Mouse (Mus musculus) thymus, postnatal 4 days (tissue): Measurements from ENCODE around the gene Tcf7l1.
"Not testable (repeated sequence)": the region's sequence is repeated elsewhere in the genome, so short reads cannot be mapped to it uniquely, and the experiment has no call there.

ENCODE experiments used
- DNase-seq: peaks from one replicate; pipeline ENCODE4 v3.0.0; 2021

Gene Tcf7l1

GRCm38 (mm10) chr6:72788892-72789699, at the start of gene Tcf7l1:
Gene Tcf7l1, minus strand, starts transcription at chr6:72789254.
- DNase-seq: peak; percentile 94

DNA sequence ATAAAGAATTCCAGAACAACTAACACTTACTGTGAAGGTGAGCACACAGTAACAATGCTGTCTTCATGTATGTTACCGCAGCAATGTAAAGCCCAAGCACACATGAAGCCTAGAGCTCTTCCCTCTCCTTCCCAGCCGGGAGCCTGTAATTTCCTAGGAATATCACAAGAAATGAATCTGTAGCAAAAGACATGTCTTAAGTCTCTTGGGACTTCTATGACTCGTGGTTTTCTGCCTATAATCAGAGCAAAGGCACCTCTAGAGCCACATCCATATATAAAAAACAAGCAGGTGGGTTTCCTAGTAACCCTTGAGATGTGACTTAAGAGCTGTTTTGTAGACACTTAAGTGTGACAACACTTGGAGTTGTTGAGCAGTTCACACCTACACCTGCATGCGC, 48.7 kb upstream of the Tcf7l1 start:
- no peak for DNase-seq

DNA sequence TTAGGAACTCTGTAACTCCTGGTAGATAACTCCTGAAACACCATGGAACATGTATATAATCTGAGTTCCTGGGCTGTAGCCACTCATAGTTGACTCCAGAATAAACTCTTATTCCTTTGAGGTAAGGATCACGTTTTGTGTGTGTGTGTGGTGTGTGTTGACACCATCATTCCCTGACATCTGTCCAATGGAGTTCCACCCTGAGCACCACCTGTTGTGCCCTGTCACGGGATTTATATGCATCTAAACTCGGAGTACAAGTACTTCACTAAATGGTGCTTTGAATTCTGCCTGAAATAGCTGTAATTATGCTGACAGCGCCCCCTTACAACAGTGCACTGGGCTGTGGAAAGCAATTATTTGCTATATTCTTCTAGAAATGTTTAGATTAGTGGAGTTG, 45.5 kb upstream of the Tcf7l1 start:
- DNase-seq: no peak

GRCm38 (mm10) chr6:72831858-72832257, 42.8 kb upstream of the Tcf7l1 start:
- DNase-seq: no peak

GRCm38 (mm10) chr6:72831276-72831675, 42.2 kb upstream of the Tcf7l1 start:
- peak; percentile 78 for DNase-seq

- peak; percentile 29 for DNase-seq
Observed at GRCm38 (mm10) chr6:72828857-72829256, 39.8 kb upstream of the Tcf7l1 start.

GRCm38 (mm10) chr6:72828037-72828436, 39.0 kb upstream of the Tcf7l1 start:
- not testable (repeated sequence) for DNase-seq

GRCm38 (mm10) chr6:72825762-72826161, 36.7 kb upstream of the Tcf7l1 start:
- DNase-seq: no peak

GRCm38 (mm10) chr6:72824971-72825737, 36.1 kb upstream of the Tcf7l1 start:
- no peak for DNase-seq

DNA sequence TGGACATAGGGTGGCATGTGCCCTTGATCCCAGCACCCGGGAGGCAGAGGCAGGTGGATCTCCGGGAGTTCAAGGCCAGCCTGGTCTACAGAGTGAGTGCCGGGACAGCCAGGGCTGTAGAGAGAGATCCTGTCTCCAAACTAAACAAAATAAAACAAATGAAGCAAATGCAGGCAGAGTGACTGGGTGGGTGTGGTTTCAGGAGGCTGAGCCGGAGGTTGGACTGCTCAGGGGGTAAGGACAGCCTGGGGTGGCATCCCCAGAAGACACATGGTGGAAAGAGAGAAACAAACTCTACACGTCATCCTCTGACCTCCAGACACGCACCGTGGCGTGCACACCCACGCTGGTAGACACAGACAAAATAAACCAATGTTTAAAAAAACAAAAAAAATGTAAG, 24.4 kb upstream of the Tcf7l1 start:
- DNase-seq: no peak

- DNase-seq: no peak
Observed at GRCm38 (mm10) chr6:72810248-72810647, 21.2 kb upstream of the Tcf7l1 start.

GRCm38 (mm10) chr6:72809522-72810149, 20.6 kb upstream of the Tcf7l1 start:
- DNase-seq: no peak

GRCm38 (mm10) chr6:72808342-72808741, 19.3 kb upstream of the Tcf7l1 start:
- DNase-seq: no peak

DNA sequence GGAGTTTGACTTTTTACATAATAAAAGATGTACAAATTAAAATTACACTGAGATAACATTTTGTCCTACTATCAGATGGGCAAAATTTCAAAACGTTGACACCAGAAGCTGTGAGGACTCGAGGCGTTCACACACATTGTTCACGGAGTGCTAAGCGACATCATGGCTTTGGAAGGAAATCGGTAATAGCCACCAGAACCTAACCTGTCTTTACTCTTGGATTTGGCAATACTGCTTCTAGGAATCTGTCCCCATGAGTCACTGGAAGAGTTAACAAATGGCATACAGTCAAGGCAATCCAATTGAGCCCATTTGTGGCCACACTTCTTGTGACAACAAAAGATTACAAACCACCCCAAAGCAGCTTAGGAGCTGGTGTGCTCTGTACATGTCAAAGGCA, 14.6 kb upstream of the Tcf7l1 start:
- no peak for DNase-seq

- DNase-seq: no peak
Observed at GRCm38 (mm10) chr6:72802119-72802518, 13.1 kb upstream of the Tcf7l1 start.

- DNase-seq: no peak
Observed at GRCm38 (mm10) chr6:72800641-72801040, 11.6 kb upstream of the Tcf7l1 start.

DNA sequence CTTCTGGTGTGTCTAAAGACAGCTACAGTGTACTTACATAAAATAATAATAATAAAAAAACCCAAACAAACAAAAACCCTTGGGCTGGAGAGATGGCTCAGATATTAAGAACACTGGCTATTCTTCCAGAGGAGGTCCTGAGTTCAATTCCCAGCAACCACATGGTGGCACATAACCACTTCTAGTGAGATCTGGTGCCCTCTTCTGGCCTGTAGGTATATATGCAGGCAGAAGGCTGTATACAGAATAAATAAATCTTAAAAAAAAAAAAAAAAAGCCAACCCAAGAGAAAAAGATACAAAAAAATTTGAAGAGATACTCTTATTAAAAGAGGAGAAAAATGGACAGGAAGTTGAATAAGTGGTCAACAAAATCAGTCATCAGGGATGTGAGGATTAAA, 8.7 kb upstream of the Tcf7l1 start:
- DNase-seq: no peak

DNA sequence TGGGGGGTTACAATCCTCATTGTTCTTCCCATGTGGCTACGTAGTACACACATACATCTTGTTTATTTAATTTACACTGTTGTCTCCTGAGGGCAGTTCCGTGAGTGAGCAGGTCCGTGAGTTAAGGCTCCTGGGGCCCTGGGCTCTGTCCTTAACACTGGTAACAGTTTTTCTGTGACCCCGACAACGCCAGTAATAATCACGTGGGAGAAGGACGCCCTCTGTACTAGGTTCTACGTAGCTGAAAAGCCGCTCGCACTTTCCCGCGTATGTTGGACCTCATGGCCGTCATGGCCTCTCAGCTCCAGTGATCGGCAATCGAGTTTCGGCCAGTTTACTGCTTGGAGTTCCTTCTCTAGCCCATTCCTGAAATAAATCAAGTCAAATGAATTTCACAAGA, 6.4 kb upstream of the Tcf7l1 start:
- no peak for DNase-seq

- no peak for DNase-seq
Observed at GRCm38 (mm10) chr6:72794870-72795269, 5.8 kb upstream of the Tcf7l1 start.

DNA sequence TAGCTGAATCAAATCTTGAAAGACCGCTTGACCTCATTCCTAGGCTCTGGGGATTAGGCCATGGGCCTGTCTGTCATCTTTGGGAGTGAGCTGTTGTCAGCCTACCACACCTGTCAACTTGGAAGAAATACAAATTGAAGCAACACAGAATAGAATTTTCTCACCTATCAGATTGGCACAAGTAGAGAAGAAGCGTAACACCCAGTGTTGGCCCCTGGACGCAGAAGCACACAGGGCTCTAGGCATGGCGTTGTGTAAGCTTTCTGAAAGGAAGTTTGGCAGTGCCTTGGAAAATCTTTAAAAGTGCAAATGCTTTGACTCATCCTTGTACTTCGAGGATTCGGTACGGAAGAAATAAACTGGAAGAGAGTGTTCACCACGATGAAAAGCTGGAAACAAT, 3.6 kb upstream of the Tcf7l1 start:
- no peak for DNase-seq

DNA sequence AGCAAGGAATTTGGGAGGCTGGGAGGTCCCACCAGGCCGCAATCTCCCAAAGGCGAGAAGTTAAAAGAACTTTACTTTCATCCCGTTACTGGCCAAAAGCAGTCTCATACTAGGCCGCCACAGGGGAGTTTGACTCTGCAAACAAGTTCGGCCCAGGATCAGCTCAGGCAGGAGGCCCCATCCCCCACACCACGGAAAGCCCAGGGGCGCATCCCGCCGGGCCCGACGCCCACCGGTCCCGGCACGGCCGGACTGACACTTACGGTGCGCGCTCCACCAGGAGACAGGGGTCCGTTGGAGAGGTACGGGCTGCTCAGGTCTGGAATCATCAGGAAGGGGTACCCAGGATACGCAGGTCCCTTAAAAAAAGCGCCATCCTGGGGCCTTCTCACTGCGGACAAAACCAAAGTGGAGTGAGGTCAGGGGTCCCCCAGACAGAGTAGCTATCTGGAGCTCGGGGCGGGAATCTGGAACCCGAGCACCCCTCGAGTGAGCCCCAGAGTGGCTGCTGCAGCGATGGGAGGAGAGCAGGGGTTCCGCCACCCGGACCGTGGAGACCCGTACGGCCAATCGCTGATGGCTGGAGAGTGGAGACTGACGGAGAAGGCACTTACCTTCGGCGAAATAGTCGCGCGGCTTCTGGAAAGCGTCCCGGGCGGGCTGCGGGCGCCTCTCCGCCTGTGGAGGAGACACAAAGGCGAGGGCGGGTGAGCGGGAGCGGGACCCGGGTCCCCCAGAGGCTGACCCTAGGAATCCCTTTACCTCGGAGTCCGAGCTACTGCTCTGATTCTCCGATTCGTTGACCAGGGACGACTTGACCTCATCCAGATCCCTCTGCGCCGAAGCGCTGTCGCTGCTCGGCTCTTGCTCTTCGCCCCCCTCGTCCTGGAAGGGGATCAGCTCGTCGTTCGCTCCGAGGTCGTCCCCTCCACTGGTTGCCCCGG, 834 bp downstream of the Tcf7l1 start:
- peak; percentile 30 for DNase-seq

DNA sequence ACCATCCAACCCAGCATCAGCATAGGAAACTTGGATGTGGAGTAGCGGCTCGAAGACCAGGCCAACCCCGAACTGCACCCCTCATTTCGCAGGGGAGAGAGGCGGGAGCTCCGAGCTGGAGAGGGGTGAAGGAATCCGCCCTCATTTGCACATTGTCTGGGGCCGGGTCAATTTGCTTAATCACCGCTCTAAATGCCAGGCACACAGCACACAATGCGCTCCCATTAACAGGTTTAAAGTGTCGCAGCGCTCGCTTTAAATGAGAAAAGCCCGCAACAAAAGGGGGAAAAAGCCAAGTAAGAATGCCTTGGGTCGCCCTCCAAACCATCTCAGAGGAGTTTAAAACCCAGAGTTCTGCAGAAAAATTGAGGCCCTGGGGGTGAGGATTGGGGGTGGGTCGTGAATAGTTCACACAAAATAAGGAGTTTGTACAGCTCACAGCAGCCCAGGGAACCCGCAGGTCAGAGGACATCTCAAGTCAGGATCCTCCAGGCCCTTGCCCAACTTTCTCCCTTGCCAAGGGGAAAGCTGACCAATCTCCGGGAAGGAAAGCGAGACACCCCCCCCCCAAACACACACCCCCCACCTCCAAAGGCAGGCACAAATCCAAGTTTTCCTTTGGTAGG, 1.6 kb downstream of the Tcf7l1 start:
- no peak for DNase-seq
